Mouse (Mus musculus): ENCODE measurements around the gene 1700037H04Rik. TPM values are rescaled to one million over a fixed set of nuclear protein-coding genes. Genes with fewer than 3 reads are reported as not detected.

The 1700037H04Rik gene
- polyA plus RNA-seq, 2 experiments = 59.4 to 62.7 TPM

GRCm38 (mm10) chr2:131146193-131147042 lies 13.5 kb downstream of the 1700037H04Rik start:
- Histone ChIP-seq H3K4me2 (replicated peaks; ENCODE audit: low read depth, low read length, severe bottlenecking) (no peak overlapping the region), H3K36me3 (ENCODE audit: control insufficient read depth, insufficient read depth, low read length) (peaks cover 89% of the 10 kb centered on the region), H3K27me3 (ENCODE audit: control insufficient read depth, insufficient read depth, low read length) (no peaks in the 10 kb centered on the region), H3K9ac (ENCODE audit: low read depth, low read length, severe bottlenecking) (no peak overlapping the region), H3K9me3 (ENCODE audit: control insufficient read depth, low read length) (no peaks in the 10 kb centered on the region), H3K4me3 (replicated peaks; ENCODE audit: low read length) (no peak overlapping the region), H3K27ac (replicated peaks; ENCODE audit: low read depth, low read length) (no peak overlapping the region), H3K4me1 (ENCODE audit: control insufficient read depth, insufficient read depth, low read length) (no peaks in the 10 kb centered on the region)
- no peak for TF ChIP-seq POLR2A (IDR thresholded peaks at IDR 0.05; ENCODE audit: borderline replicate concordance, extremely low read depth, insufficient read depth, insufficient read length)
- DNase-seq (ENCODE audit: low spot score) = no peak
- 83% methylated on average over 21 of the region's 21 CpGs for WGBS
- no peak for ATAC-seq (ENCODE audit: low FRiP score, low read depth)

- no peaks in the 10 kb centered on the region for H3K27me3 ChIP-seq (ENCODE audit: control insufficient read depth, insufficient read depth, low read length)
- no peak for TF ChIP-seq POLR2A (IDR thresholded peaks at IDR 0.05; ENCODE audit: borderline replicate concordance, extremely low read depth, insufficient read depth, insufficient read length)
- ATAC-seq (ENCODE audit: low FRiP score, low read depth) (no peak), DNase-seq (ENCODE audit: low spot score) (no peak)
- no peak overlapping the region for H3K4me3 ChIP-seq (replicated peaks; ENCODE audit: low read length)
- peaks cover 90% of the 10 kb centered on the region for H3K36me3 ChIP-seq (ENCODE audit: control insufficient read depth, insufficient read depth, low read length)
- no peak overlapping the region for H3K9ac ChIP-seq (ENCODE audit: low read depth, low read length, severe bottlenecking)
- no peak overlapping the region for H3K27ac ChIP-seq (replicated peaks; ENCODE audit: low read depth, low read length)
- no peak overlapping the region for H3K4me2 ChIP-seq (replicated peaks; ENCODE audit: low read depth, low read length, severe bottlenecking)
- H3K4me1 ChIP-seq (ENCODE audit: control insufficient read depth, insufficient read depth, low read length) = no peaks in the 10 kb centered on the region
- 74% methylated on average over 2 of the region's 2 CpGs for WGBS
- no peaks in the 10 kb centered on the region for H3K9me3 ChIP-seq (ENCODE audit: control insufficient read depth, low read length)
These were observed 14.3 kb downstream of the 1700037H04Rik start for GRCm38 (mm10) chr2:131145536-131145935.

GRCm38 (mm10) chr2:131145121-131145520 lies 14.8 kb downstream of the 1700037H04Rik start:
- DNase-seq (ENCODE audit: low spot score) (no peak), ATAC-seq (ENCODE audit: low FRiP score, low read depth) (no peak)
- Histone ChIP-seq H3K27me3 (ENCODE audit: control insufficient read depth, insufficient read depth, low read length) (no peaks in the 10 kb centered on the region), H3K27ac (replicated peaks; ENCODE audit: low read depth, low read length) (no peak overlapping the region), H3K36me3 (ENCODE audit: control insufficient read depth, insufficient read depth, low read length) (peaks cover 95% of the 10 kb centered on the region), H3K9me3 (ENCODE audit: control insufficient read depth, low read length) (no peaks in the 10 kb centered on the region), H3K4me3 (replicated peaks; ENCODE audit: low read length) (no peak overlapping the region), H3K4me1 (ENCODE audit: control insufficient read depth, insufficient read depth, low read length) (no peaks in the 10 kb centered on the region), H3K9ac (ENCODE audit: low read depth, low read length, severe bottlenecking) (no peak overlapping the region), H3K4me2 (replicated peaks; ENCODE audit: low read depth, low read length, severe bottlenecking) (no peak overlapping the region)
- 63% methylated on average over 13 of the region's 13 CpGs for WGBS
- no peak for TF ChIP-seq POLR2A (IDR thresholded peaks at IDR 0.05; ENCODE audit: borderline replicate concordance, extremely low read depth, insufficient read depth, insufficient read length)

- no peak for ATAC-seq (ENCODE audit: low FRiP score, low read depth)
- DNase-seq (ENCODE audit: low spot score) = no peak
- H3K27ac ChIP-seq (replicated peaks; ENCODE audit: low read depth, low read length) = no peak overlapping the region
- H3K36me3 ChIP-seq (ENCODE audit: control insufficient read depth, insufficient read depth, low read length) = peaks cover 97% of the 10 kb centered on the region
- no peaks in the 10 kb centered on the region for H3K27me3 ChIP-seq (ENCODE audit: control insufficient read depth, insufficient read depth, low read length)
- H3K4me3 ChIP-seq (replicated peaks; ENCODE audit: low read length) = no peak overlapping the region
- no peak for TF ChIP-seq POLR2A (IDR thresholded peaks at IDR 0.05; ENCODE audit: borderline replicate concordance, extremely low read depth, insufficient read depth, insufficient read length)
- no peaks in the 10 kb centered on the region for H3K9me3 ChIP-seq (ENCODE audit: control insufficient read depth, low read length)
- H3K9ac ChIP-seq (ENCODE audit: low read depth, low read length, severe bottlenecking) = no peak overlapping the region
- no peak overlapping the region for H3K4me2 ChIP-seq (replicated peaks; ENCODE audit: low read depth, low read length, severe bottlenecking)
- 70% methylated on average over 22 of the region's 22 CpGs for WGBS
- no peaks in the 10 kb centered on the region for H3K4me1 ChIP-seq (ENCODE audit: control insufficient read depth, insufficient read depth, low read length)
These were observed 16.7 kb downstream of the 1700037H04Rik start for GRCm38 (mm10) chr2:131143007-131143780.

GRCm38 (mm10) chr2:131142592-131142991 lies 17.3 kb downstream of the 1700037H04Rik start:
- H3K9ac ChIP-seq (ENCODE audit: low read depth, low read length, severe bottlenecking) = no peak overlapping the region
- DNase-seq (ENCODE audit: low spot score) = peak; percentile 66
- no peaks in the 10 kb centered on the region for H3K9me3 ChIP-seq (ENCODE audit: control insufficient read depth, low read length)
- no peaks in the 10 kb centered on the region for H3K4me1 ChIP-seq (ENCODE audit: control insufficient read depth, insufficient read depth, low read length)
- 29% methylated on average over 18 of the region's 18 CpGs for WGBS
- no peak for TF ChIP-seq POLR2A (IDR thresholded peaks at IDR 0.05; ENCODE audit: borderline replicate concordance, extremely low read depth, insufficient read depth, insufficient read length)
- H3K4me3 ChIP-seq (replicated peaks; ENCODE audit: low read length) = no peak overlapping the region
- H3K36me3 ChIP-seq (ENCODE audit: control insufficient read depth, insufficient read depth, low read length) = peaks cover 95% of the 10 kb centered on the region
- 0 out of 2 replicates have a peak, but pooled peaks have one; percentile 48 for ATAC-seq (ENCODE audit: low FRiP score, low read depth)
- no peak overlapping the region for H3K27ac ChIP-seq (replicated peaks; ENCODE audit: low read depth, low read length)
- H3K27me3 ChIP-seq (ENCODE audit: control insufficient read depth, insufficient read depth, low read length) = no peaks in the 10 kb centered on the region
- H3K4me2 ChIP-seq (replicated peaks; ENCODE audit: low read depth, low read length, severe bottlenecking) = no peak overlapping the region
